Mouse (Mus musculus) myocyte (in vitro differentiated cells): Measurements from ENCODE around the gene Zdhhc16.

ENCODE experiments used
- MAX ChIP-seq: IDR thresholded peaks from one replicate; pipeline ENCODE4 v1.6.1; 2011; ENCODE audit warnings: low read depth, mild to moderate bottlenecking, control low read depth
- MYOD1 ChIP-seq, 3 experiments: IDR thresholded peaks; one replicate each; pipeline ENCODE4 v1.6.1; 2011; ENCODE audit warnings: control low read depth in 2 of 3, low read depth in 2 of 3, mild to moderate bottlenecking in 2 of 3, moderate library complexity in 1 of 3; ENCODE audit not compliant: insufficient read length in 2 of 3, control insufficient read depth in 1 of 3
- POLR2A ChIP-seq: IDR thresholded peaks from one replicate; pipeline ENCODE4 v1.6.1; 2011; ENCODE audit warnings: low read depth, mild to moderate bottlenecking, control low read depth, moderate library complexity; ENCODE audit not compliant: insufficient read length
- USF1 ChIP-seq: IDR thresholded peaks from one replicate; pipeline ENCODE4 v1.6.1; 2011; ENCODE audit warnings: low read depth, mild to moderate bottlenecking, control low read depth, moderate library complexity

DNA sequence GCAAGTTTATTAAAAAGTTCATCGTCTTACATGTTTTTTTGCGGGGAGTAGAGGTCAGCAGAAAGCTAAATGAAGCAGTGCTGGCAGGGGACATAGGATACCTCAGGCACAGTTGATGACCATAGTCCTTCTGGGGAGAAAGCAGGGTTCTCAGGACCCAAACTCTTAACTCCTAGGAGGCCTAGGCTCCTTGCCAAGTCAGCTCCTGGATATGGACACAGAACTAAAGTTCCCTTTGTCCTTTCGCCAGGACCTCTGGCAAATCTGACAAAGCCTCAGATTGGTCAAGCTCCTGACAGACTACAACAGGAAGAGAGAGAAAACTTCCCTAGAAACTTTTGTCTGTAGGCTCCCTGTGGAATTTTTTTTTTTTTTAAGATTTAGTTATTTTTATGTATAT is 24.5 kb upstream of the Zdhhc16 start:
- TF ChIP-seq POLR2A (no peak), USF1 (no peak), MYOD1 (IDR thresholded peaks at IDR 0.05; ENCODE audit: control insufficient read depth in 1 of 3, insufficient read length in 2 of 3, low read depth in 2 of 3) (no peak), MAX (no peak)
